Mouse (Mus musculus) adrenal gland, adult 2 months (tissue): ENCODE results near the gene Cdc42bpg. TPM values are rescaled to one million over a fixed set of nuclear protein-coding genes. Genes with fewer than 3 reads are reported as not detected.
A peak's percentile ranks its signal among the peaks of the same experiment; 100 is the strongest.

Source experiments
- DNase-seq: peaks from one replicate; pipeline ENCODE4 v3.0.0; 2021
- microRNA-seq, 2 experiments: library from miRNA; unstranded; fragments of <30 nt; microRNA quantifications; one replicate each; pipeline ENCODE4 v1.2.0; 2021
- polyA plus RNA-seq: library from polyadenylated mRNA; depleted of rRNA; stranded (reverse); fragments of >200 nt; gene quantifications from 2 replicates; pipeline ENCODE4 v1.2.3, GENCODE M21; 2012; rRNA removed
- total RNA-seq, 2 experiments: library from RNA; stranded (reverse); gene quantifications; 2 replicates each; pipeline ENCODE4 v1.2.3; 2021

Gene Cdc42bpg
- total and polyA plus RNA-seq, 3 experiments = 14.4 to 24.6 (median 23.7) TPM

GRCm38 (mm10) chr19:6349215-6349983, 43.1 kb downstream of the Cdc42bpg start:
- DNase-seq = peak; percentile 71

- DNase-seq = no peak
Observed at GRCm38 (mm10) chr19:6351431-6352106, 45.3 kb downstream of the Cdc42bpg start.

- no peak for DNase-seq
Observed at GRCm38 (mm10) chr19:6352107-6352505, 45.9 kb downstream of the Cdc42bpg start.

GRCm38 (mm10) chr19:6354030-6354429, 47.8 kb downstream of the Cdc42bpg start:
- DNase-seq = no peak

GRCm38 (mm10) chr19:6361291-6361690, 55.0 kb downstream of the Cdc42bpg start:
- DNase-seq = no peak

GRCm38 (mm10) chr19:6363091-6363410, 56.8 kb downstream of the Cdc42bpg start:
- DNase-seq = no peak

- DNase-seq = peak; percentile 100
Observed at GRCm38 (mm10) chr19:6363411-6364240, 57.4 kb downstream of the Cdc42bpg start, which contains the start of gene Sf1. Gene Sf1, plus strand, starts transcription at chr19:6363690.

- DNase-seq = peak; percentile 95
Observed at GRCm38 (mm10) chr19:6364317-6364725, 58.1 kb downstream of the Cdc42bpg start.

- no peak for DNase-seq
Observed at GRCm38 (mm10) chr19:6364842-6365241, 58.6 kb downstream of the Cdc42bpg start.

GRCm38 (mm10) chr19:6370175-6370574, 63.9 kb downstream of the Cdc42bpg start:
- no peak for DNase-seq

- DNase-seq = no peak
Observed at GRCm38 (mm10) chr19:6372433-6372832, 66.2 kb downstream of the Cdc42bpg start.

- DNase-seq = peak; percentile 81
Observed at GRCm38 (mm10) chr19:6373539-6374400, 67.5 kb downstream of the Cdc42bpg start.

- DNase-seq = no peak
Observed at GRCm38 (mm10) chr19:6374571-6374970, 68.3 kb downstream of the Cdc42bpg start.

Small RNA genes lying within 50 kb of the gene (microRNA-seq; reads per million reads assigned to microRNA genes)
- 25.9 to 36.8 reads per million in 2 experiments for gene Mir192
- gene Mir194-2 = 36.0 to 47.6 reads per million in 2 experiments
- 0.88 to 1.2 reads per million in 2 experiments for gene Mir6989

Other genes starting within 250 kb of the Cdc42bpg start
- 10 to 100 TPM; 64.8 to 67.5 TPM for gene Mrpl49, start 248.7 kb upstream of the Cdc42bpg start, total RNA-seq
- 15.8 and 17.0 TPM in 2 replicates for gene Mrpl49, start 248.7 kb upstream of the Cdc42bpg start, polyA plus RNA-seq
- 1,000 to 10,000 TPM; 1,141 to 1,229 TPM for gene Fau, start 248.6 kb upstream of the Cdc42bpg start, total RNA-seq
- 984 and 1,350 TPM in 2 replicates for gene Fau, start 248.6 kb upstream of the Cdc42bpg start, polyA plus RNA-seq
- 10 to 100 TPM; 24.7 to 37.5 TPM for gene Znhit2, start 245.3 kb upstream of the Cdc42bpg start, total RNA-seq
- 134 and 152 TPM in 2 replicates for gene Znhit2, start 245.3 kb upstream of the Cdc42bpg start, polyA plus RNA-seq
- gene Tm7sf2, start 238.1 kb upstream of the Cdc42bpg start, total RNA-seq = 10 to 100 TPM; 22.0 to 48.3 TPM
- gene Tm7sf2, start 238.1 kb upstream of the Cdc42bpg start, polyA plus RNA-seq = 91.9 and 126 TPM in 2 replicates
- gene Vps51, start 229.2 kb upstream of the Cdc42bpg start, total RNA-seq = 10 to 100 TPM; 57.1 to 60.0 TPM
- gene Vps51, start 229.2 kb upstream of the Cdc42bpg start, polyA plus RNA-seq = 64.4 and 66.3 TPM in 2 replicates
- gene Tmem262, start 226.4 kb upstream of the Cdc42bpg start, total RNA-seq = not detected
- 1.0 TPM in 1 of 2 replicates, not detected in the other for gene Tmem262, start 226.4 kb upstream of the Cdc42bpg start, polyA plus RNA-seq
- not detected for gene Gm28374, start 224.2 kb upstream of the Cdc42bpg start, total RNA-seq
- 0.38 and 0.64 TPM in 2 replicates for gene Gm28374, start 224.2 kb upstream of the Cdc42bpg start, polyA plus RNA-seq
- 10 to 100 TPM; 38.9 to 43.5 TPM for gene Zfpl1, start 221.5 kb upstream of the Cdc42bpg start, total RNA-seq
- 91.2 and 122 TPM in 2 replicates for gene Zfpl1, start 221.5 kb upstream of the Cdc42bpg start, polyA plus RNA-seq
- under 1 TPM; 0.73 to 0.98 TPM for gene Cdca5, start 221.5 kb upstream of the Cdc42bpg start, total RNA-seq
- gene Cdca5, start 221.5 kb upstream of the Cdc42bpg start, polyA plus RNA-seq = 0.32 and 0.80 TPM in 2 replicates
- gene AC131692.1, start 212.0 kb upstream of the Cdc42bpg start, total RNA-seq = not detected
- gene AC131692.1, start 212.0 kb upstream of the Cdc42bpg start, polyA plus RNA-seq = not detected in 2 replicates
- not detected for gene Naaladl1, start 200.7 kb upstream of the Cdc42bpg start, total RNA-seq
- gene Naaladl1, start 200.7 kb upstream of the Cdc42bpg start, polyA plus RNA-seq = 0.09 and 0.13 TPM in 2 replicates
- 10 to 100 TPM; 15.7 to 16.5 TPM for gene Sac3d1, start 187.8 kb upstream of the Cdc42bpg start, total RNA-seq
- 92.6 and 97.2 TPM in 2 replicates for gene Sac3d1, start 187.8 kb upstream of the Cdc42bpg start, polyA plus RNA-seq
- gene Snx15, start 178.2 kb upstream of the Cdc42bpg start, total RNA-seq = 10 to 100 TPM; 27.0 to 28.2 TPM
- gene Snx15, start 178.2 kb upstream of the Cdc42bpg start, polyA plus RNA-seq = 76.8 and 81.1 TPM in 2 replicates
- 1 to 10 TPM; 1.8 to 2.6 TPM for gene Batf2, start 165.5 kb upstream of the Cdc42bpg start, total RNA-seq
- 5.0 and 6.6 TPM in 2 replicates for gene Batf2, start 165.5 kb upstream of the Cdc42bpg start, polyA plus RNA-seq
- 10 to 100 TPM; 84.1 to 96.5 TPM for gene Arl2, start 164.9 kb upstream of the Cdc42bpg start, total RNA-seq
- 313 and 329 TPM in 2 replicates for gene Arl2, start 164.9 kb upstream of the Cdc42bpg start, polyA plus RNA-seq
- gene Majin, start 122.1 kb upstream of the Cdc42bpg start, total RNA-seq = 1 to 10 TPM; 2.4 to 4.1 TPM
- 0.56 and 0.72 TPM in 2 replicates for gene Majin, start 122.1 kb upstream of the Cdc42bpg start, polyA plus RNA-seq
- 10 to 100 TPM; 18.7 to 23.7 TPM for gene Gpha2, start 80.1 kb upstream of the Cdc42bpg start, total RNA-seq
- gene Gpha2, start 80.1 kb upstream of the Cdc42bpg start, polyA plus RNA-seq = 237 and 302 TPM in 2 replicates
- gene Ppp2r5b, start 70.6 kb upstream of the Cdc42bpg start, total RNA-seq = 100 to 1,000 TPM in 1 of 2 experiments, 10 to 100 TPM in 1; 87.1 to 123 TPM
- gene Ppp2r5b, start 70.6 kb upstream of the Cdc42bpg start, polyA plus RNA-seq = 247 and 266 TPM in 2 replicates
- 10 to 100 TPM; 31.0 to 36.0 TPM for gene Atg2a, start 64.8 kb upstream of the Cdc42bpg start, total RNA-seq
- 105 and 108 TPM in 2 replicates for gene Atg2a, start 64.8 kb upstream of the Cdc42bpg start, polyA plus RNA-seq
- 100 to 1,000 TPM; 129 to 133 TPM for gene Ehd1, start 29.7 kb upstream of the Cdc42bpg start, total RNA-seq
- 470 and 474 TPM in 2 replicates for gene Ehd1, start 29.7 kb upstream of the Cdc42bpg start, polyA plus RNA-seq
- 10 to 100 TPM; 54.6 to 54.8 TPM for gene Men1, start 28.5 kb downstream of the Cdc42bpg start, total RNA-seq
- 71.1 and 71.2 TPM in 2 replicates for gene Men1, start 28.5 kb downstream of the Cdc42bpg start, polyA plus RNA-seq
- gene Map4k2, start 34.7 kb downstream of the Cdc42bpg start, total RNA-seq = 10 to 100 TPM; 36.1 to 38.5 TPM
- gene Map4k2, start 34.7 kb downstream of the Cdc42bpg start, polyA plus RNA-seq = 150 and 161 TPM in 2 replicates
- 100 to 1,000 TPM; 141 to 286 TPM for gene Sf1, start 57.2 kb downstream of the Cdc42bpg start, total RNA-seq
- 346 and 350 TPM in 2 replicates for gene Sf1, start 57.2 kb downstream of the Cdc42bpg start, polyA plus RNA-seq
- 10 to 100 TPM; 48.3 to 94.0 TPM for gene Pygm, start 77.9 kb downstream of the Cdc42bpg start, total RNA-seq
- 97.8 and 115 TPM in 2 replicates for gene Pygm, start 77.9 kb downstream of the Cdc42bpg start, polyA plus RNA-seq
- gene Rasgrp2, start 92.9 kb downstream of the Cdc42bpg start, total RNA-seq = 10 to 100 TPM; 31.4 to 37.0 TPM
- 79.6 and 84.5 TPM in 2 replicates for gene Rasgrp2, start 92.9 kb downstream of the Cdc42bpg start, polyA plus RNA-seq
- gene Nrxn2, start 112.3 kb downstream of the Cdc42bpg start, total RNA-seq = 10 to 100 TPM; 12.1 to 14.0 TPM
- gene Nrxn2, start 112.3 kb downstream of the Cdc42bpg start, polyA plus RNA-seq = 14.3 and 18.1 TPM in 2 replicates
- under 1 TPM; 0.37 to 0.45 TPM for gene Slc22a12, start 236.6 kb downstream of the Cdc42bpg start, total RNA-seq
- gene Slc22a12, start 236.6 kb downstream of the Cdc42bpg start, polyA plus RNA-seq = 0.11 and 0.32 TPM in 2 replicates